Mouse (Mus musculus) spleen, adult 2 months (tissue): ENCODE measurements around the gene Tspan15. TPM values are rescaled to one million over a fixed set of nuclear protein-coding genes. Genes with fewer than 3 reads are reported as not detected.

ENCODE experiments used
- DNase-seq, 2 experiments: peaks; one replicate each; pipeline versions ENCODE4 v3.0.0 to v3.0.0-alpha.2; 2012 to 2021; ENCODE audit warnings: low spot score in 2 of 2, low read depth in 1 of 2
- H3K27ac ChIP-seq: fragments of 200-500 bp; 2 replicates; pipeline ENCODE4 v1.5.1; 2012; ENCODE audit warnings: low read length, inconsistent platforms; ENCODE audit not compliant: insufficient read depth
- H3K27me3 ChIP-seq: fragments of 200-500 bp; 2 replicates; pipeline ENCODE4 v1.6.1; 2012; ENCODE audit warnings: mild to moderate bottlenecking, moderate library complexity, low read length, inconsistent platforms; ENCODE audit not compliant: control insufficient read depth, insufficient read depth
- H3K36me3 ChIP-seq: fragments of 200-500 bp; 2 replicates; pipeline ENCODE4 v1.6.1; 2012; ENCODE audit warnings: mild to moderate bottlenecking, low read length, inconsistent platforms; ENCODE audit not compliant: control insufficient read depth, insufficient read depth
- H3K4me1 ChIP-seq: fragments of 200-500 bp; 2 replicates; pipeline ENCODE4 v1.6.1; 2011; ENCODE audit warnings: inconsistent platforms; ENCODE audit not compliant: control insufficient read depth, insufficient read depth, insufficient read length
- H3K4me3 ChIP-seq: fragments of 200-500 bp; 2 replicates; pipeline ENCODE4 v1.5.1; 2011; ENCODE audit warnings: mild to moderate bottlenecking, inconsistent platforms; ENCODE audit not compliant: insufficient read depth, insufficient read length; ENCODE audit errors: extremely low read depth
- CTCF ChIP-seq: fragments of 200-500 bp; IDR thresholded peaks from 2 replicates; pipeline ENCODE4 v1.5.1; 2011; ENCODE audit warnings: mild to moderate bottlenecking, inconsistent platforms; ENCODE audit not compliant: insufficient read depth, insufficient read length, insufficient replicate concordance; ENCODE audit errors: extremely low read depth
- POLR2A ChIP-seq: fragments of 200-500 bp; IDR thresholded peaks from 2 replicates; pipeline ENCODE4 v1.6.1; 2011; ENCODE audit warnings: low read depth, low read length, inconsistent platforms
- WGBS: fragments of 180-500 bp; shearing (Covaris S2); methylation state at CpG from one replicate; pipeline ENCODE4 v1.1.7; 2018; 5-methylcytosine and 5-hydroxymethylcytosine counted together
- polyA plus RNA-seq: library from polyadenylated mRNA; depleted of rRNA; stranded (reverse); fragments of >200 nt; gene quantifications from 2 replicates; pipeline ENCODE4 v1.2.3, GENCODE M21; 2012

Gene Tspan15
- polyA plus RNA-seq, 1 experiment, result 39.2 TPM

DNA sequence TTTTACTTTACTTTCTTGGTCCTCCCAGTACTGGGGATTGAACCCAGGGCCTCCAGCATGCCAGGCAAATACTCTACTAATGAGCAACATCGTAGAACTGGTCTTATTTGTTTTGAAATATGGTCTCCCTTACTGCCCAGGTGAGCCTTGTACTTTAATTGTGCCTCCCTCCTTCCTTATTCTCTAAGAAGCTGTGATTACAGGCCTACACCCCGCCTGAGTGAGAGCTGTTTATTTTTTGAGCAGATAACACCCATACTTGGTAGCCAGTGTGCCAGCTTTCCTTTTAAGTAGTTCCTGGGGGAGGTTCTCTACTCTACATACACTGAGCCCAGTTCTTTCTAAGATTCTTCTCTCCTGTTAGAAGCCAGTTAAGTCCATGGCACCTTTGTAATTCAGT lies 33.2 kb upstream of the Tspan15 start:
- Histone ChIP-seq H3K4me3 (no peak overlapping the region), H3K36me3 (peaks cover 3% of the 10 kb centered on the region), H3K4me1 (no peaks in the 10 kb centered on the region), H3K27ac (no peak overlapping the region), H3K27me3 (no peaks in the 10 kb centered on the region)
- WGBS, result 70% methylated on average over 2 of the region's 2 CpGs
- TF ChIP-seq CTCF (no peak), POLR2A (no peak)
- DNase-seq, result no peak

DNA sequence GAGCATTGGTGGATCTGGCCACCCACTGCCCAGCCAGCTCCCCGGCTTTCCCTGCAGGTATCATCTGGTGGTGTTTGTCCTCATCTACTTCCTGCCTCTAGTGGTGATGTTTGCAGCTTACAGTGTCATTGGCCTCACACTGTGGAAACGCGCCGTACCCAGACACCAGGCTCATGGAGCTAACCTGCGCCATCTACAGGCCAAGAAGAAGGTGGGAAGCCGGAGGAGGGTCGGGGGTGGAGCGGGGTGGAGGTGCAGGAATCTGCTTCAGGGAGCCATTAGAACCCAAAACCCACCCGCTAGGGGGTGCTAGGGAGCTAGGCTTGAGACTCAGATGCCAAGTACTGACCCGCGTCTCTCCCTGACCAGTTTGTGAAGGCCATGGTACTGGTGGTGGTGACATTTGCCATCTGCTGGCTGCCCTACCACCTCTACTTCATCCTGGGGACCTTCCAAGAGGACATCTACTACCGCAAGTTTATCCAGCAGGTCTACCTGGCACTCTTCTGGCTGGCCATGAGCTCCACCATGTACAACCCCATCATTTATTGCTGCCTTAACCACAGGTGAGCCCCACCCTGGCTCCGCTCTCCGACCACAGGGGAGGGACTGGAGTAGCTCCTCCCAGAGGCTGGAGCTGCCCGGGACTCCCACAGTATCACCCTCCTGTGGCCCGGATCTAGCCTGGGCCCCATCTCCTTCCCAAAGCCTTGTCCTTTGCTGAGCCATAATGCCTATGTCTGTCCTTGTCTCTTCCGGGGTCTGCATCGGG lies 30.2 kb upstream of the Tspan15 start:
- no peaks in the 10 kb centered on the region for H3K4me1 ChIP-seq
- H3K4me3 ChIP-seq, result no peak overlapping the region
- H3K27ac ChIP-seq, result no peak overlapping the region
- DNase-seq, result peak; percentile 36 to 40
- no peaks in the 10 kb centered on the region for H3K36me3 ChIP-seq
- 21% methylated on average over 18 of the region's 18 CpGs for WGBS
- TF ChIP-seq POLR2A (no peak), CTCF (peak; percentile 26; the same call in 1 of the 2 replicates)
- no peaks in the 10 kb centered on the region for H3K27me3 ChIP-seq

DNA sequence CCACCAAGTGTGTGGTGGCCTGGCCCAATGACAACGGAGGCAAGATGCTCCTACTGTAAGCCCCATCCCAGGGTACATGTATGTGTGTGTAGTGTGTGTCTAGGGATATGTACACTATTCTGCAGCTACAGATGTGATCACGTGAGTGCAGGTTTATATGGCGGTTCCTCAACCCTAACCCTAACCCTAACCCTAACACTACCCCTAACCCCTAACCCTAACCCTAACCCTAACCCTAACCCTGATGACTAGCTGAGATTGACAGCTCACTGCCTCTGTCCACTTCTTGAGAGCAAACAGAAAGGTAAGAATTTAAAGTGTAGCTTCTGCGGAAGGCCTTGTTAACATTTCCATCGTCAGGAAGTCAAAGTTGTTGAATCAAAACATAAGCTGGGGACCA lies 27.2 kb upstream of the Tspan15 start:
- Histone ChIP-seq H3K27me3 (no peaks in the 10 kb centered on the region), H3K4me3 (no peak overlapping the region), H3K27ac (no peak overlapping the region), H3K36me3 (no peaks in the 10 kb centered on the region), H3K4me1 (no peaks in the 10 kb centered on the region)
- no peak for TF ChIP-seq POLR2A
- TF ChIP-seq CTCF, result no peak
- DNase-seq, result no peak
- WGBS, result 95% methylated on average over 5 of the region's 5 CpGs

DNA sequence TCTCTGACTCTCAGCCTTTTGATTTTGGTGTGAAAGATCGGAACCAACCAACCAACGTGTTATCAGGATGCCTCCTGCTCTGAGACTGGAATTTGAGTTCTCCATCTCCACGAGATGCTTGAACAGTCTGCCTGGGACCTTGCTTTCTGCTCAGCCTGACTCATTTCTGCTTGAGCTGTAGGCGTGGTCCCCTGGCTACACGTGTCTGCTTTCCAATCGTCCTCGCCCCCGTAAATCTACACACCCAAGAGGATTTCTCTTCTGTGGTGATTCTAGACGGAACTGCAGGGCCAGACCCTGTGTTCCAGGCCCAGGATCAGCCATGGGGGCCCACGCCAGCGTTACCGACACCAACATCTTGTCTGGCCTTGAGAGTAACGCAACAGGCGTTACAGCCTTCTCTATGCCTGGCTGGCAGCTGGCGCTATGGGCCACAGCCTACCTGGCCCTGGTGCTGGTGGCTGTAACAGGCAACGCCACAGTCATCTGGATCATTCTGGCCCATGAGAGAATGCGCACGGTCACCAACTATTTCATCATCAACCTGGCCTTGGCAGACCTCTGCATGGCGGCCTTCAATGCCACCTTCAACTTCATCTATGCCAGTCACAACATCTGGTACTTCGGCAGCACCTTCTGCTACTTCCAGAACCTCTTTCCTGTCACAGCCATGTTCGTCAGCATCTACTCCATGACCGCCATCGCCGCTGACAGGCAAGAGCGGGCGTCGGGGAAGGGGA lies 21.6 kb upstream of the Tspan15 start:
- no peak for DNase-seq

DNA sequence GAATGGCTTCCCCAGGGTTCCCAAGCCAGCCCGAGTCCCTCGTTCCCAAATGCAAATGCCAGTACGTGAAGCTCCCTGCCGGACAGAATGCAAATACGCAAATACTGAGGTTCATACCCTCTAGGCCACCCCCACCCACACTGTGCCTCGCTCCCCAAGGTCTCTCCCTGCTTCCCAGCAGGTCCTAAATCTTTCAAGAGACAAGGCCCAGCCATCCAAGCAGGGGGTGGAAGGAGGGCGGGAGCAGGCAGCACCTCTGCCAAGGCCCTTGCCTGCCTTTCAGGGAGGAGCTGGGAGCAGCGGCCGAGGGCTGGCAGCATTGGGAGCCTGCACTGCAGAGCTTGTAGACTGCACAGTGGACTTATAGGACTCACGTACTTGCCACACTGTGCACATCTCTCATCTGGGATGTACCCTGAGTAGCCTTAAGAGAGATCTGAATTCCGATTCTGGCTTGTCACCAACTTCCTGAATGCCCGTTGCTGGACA lies 21.0 kb upstream of the Tspan15 start, which contains the start of gene Tacr2:
Tacr2 (plus strand) TSS at position 439 of the 489 bp plus-strand sequence.
- no peaks in the 10 kb centered on the region for H3K4me1 ChIP-seq
- TF ChIP-seq POLR2A (no peak), CTCF (no peak)
- 87% methylated on average over 12 of the region's 12 CpGs for WGBS

More for the DNA sequence above, 21.6 kb upstream of the Tspan15 start:
- 89% methylated on average over 27 of the region's 27 CpGs for WGBS
- H3K36me3 ChIP-seq, result no peaks in the 10 kb centered on the region
- H3K4me3 ChIP-seq, result no peak overlapping the region
- no peak for TF ChIP-seq POLR2A
- no peak for TF ChIP-seq CTCF
- no peaks in the 10 kb centered on the region for H3K27me3 ChIP-seq
- no peak overlapping the region for H3K27ac ChIP-seq
- H3K4me1 ChIP-seq, result no peaks in the 10 kb centered on the region

DNA sequence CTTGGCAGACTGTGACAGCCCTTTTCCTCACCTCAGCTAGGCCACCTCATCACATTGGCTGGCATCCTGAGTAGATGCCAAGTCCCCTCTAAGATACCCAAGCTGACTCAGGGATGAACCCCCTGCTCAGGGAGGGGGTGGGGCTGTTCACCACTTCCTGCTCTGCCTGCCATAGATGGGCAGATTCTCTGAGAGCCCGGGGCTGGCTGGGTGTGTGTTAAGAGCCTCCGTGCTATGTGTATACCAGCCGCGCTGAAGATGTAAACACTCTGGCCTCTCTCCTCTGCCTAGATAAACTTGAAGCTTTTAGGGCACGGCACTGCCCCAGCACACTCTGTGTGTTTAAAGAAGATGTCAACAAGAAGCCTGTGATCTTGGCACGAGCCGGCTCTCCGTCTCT lies 16.8 kb upstream of the Tspan15 start:
- no peak overlapping the region for H3K27ac ChIP-seq
- no peaks in the 10 kb centered on the region for H3K36me3 ChIP-seq
- no peaks in the 10 kb centered on the region for H3K4me1 ChIP-seq
- 28% methylated on average over 8 of the region's 8 CpGs for WGBS
- no peaks in the 10 kb centered on the region for H3K27me3 ChIP-seq
- no peak overlapping the region for H3K4me3 ChIP-seq
- no peak for DNase-seq
- TF ChIP-seq CTCF, result no peak
- TF ChIP-seq POLR2A, result no peak

More for the DNA sequence above, 21.0 kb upstream of the Tspan15 start, which contains the start of gene Tacr2:
- H3K27ac ChIP-seq, result no peak within 1 kb of the TSS
- DNase-seq, result no peak
- no peak within 1 kb of the TSS for H3K4me3 ChIP-seq
- H3K27me3 ChIP-seq, result no peaks in the 10 kb centered on the region
- H3K36me3 ChIP-seq, result no peaks in the 10 kb centered on the region

DNA sequence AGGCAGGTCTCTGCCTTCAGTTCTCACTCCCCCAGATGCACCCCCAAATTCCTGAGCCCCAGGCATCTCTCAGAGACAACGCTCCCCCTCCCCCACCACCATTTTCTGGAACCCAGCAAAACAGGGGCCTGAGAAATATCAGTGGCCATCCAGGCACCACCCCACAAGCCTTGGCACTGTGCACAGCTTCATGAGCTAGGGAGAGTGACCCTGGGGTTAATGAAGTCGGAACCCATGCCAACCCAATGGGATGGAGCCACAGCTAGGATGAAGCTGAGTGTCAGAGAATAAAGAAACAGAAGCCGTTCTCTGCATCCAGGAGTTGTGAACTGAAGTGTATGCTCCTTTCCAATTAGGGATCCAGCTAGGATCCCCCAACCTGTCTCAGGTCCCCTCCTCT lies 16.1 kb upstream of the Tspan15 start:
- H3K27ac ChIP-seq, result no peak overlapping the region
- 89% methylated on average over 3 of the region's 3 CpGs for WGBS
- no peak for DNase-seq
- no peak for TF ChIP-seq CTCF
- no peak for TF ChIP-seq POLR2A
- no peaks in the 10 kb centered on the region for H3K4me1 ChIP-seq
- no peak overlapping the region for H3K4me3 ChIP-seq
- H3K27me3 ChIP-seq, result no peaks in the 10 kb centered on the region
- no peaks in the 10 kb centered on the region for H3K36me3 ChIP-seq
